Mouse (Mus musculus) left cerebral cortex, adult 2 months (tissue): ENCODE data around the gene Unc13b. TPM values are rescaled to one million over a fixed set of nuclear protein-coding genes. Genes with fewer than 3 reads are reported as not detected.

Experiments
- DNase-seq, 2 experiments: peaks; one replicate each; pipeline ENCODE4 v3.0.0; 2021 to 2022; ENCODE audit warnings: low spot score in 2 of 2, mixed read lengths in 1 of 2; ENCODE audit errors: extremely low spot score in 1 of 2
- H3K27ac ChIP-seq: fragments of 200-600 bp; 2 replicates; pipeline ENCODE4 v1.8.1; 2022
- H3K4me3 ChIP-seq: fragments of 200-600 bp; 2 replicates; pipeline ENCODE4 v1.8.1; 2022
- CTCF ChIP-seq: fragments of 200-600 bp; IDR thresholded peaks from 2 replicates; pipeline ENCODE4 v1.8.1; 2022; ENCODE audit warnings: antibody characterized with exemption, mild to moderate bottlenecking, moderate library complexity
- intact Hi-C: fragments of 180-260 bp; cut with DNase I; formaldehyde crosslinking; loops from one replicate; pipeline ENCODE4 v1.15.1; 2025
- total RNA-seq, 2 experiments: library from RNA; stranded (reverse); gene quantifications; 2 replicates each; pipeline ENCODE4 v1.2.3; 2021

Unc13b gene
- total RNA-seq, 2 experiments from 2014 or later, result 68.1 to 70.9 TPM

GRCm38 (mm10) chr4:43058392-43058752 lies 381 bp upstream of the Unc13b start:
- Histone ChIP-seq H3K4me3 (peak overlapping the region; percentile 72), H3K27ac (no peak overlapping the region)
- no peak for DNase-seq
- no peak for TF ChIP-seq CTCF
- intact Hi-C loops, result no loop called here

GRCm38 (mm10) chr4:43059697-43060096 lies 944 bp downstream of the Unc13b start:
- no peak for DNase-seq
- no peak overlapping the region for H3K27ac ChIP-seq
- TF ChIP-seq CTCF, result no peak
- intact Hi-C loops, result no loop called here
- H3K4me3 ChIP-seq, result peak overlapping the region; percentile 72

GRCm38 (mm10) chr4:43060286-43060685 lies 1.5 kb downstream of the Unc13b start:
- no peak for DNase-seq
- H3K4me3 ChIP-seq, result no peak overlapping the region
- intact Hi-C loops, result no loop called here
- TF ChIP-seq CTCF, result no peak; the same call in none of the 2 replicates
- H3K27ac ChIP-seq, result no peak overlapping the region

- Histone ChIP-seq H3K4me3 (no peak overlapping the region), H3K27ac (no peak overlapping the region)
- no peak for DNase-seq
- TF ChIP-seq CTCF, result no peak
- intact Hi-C loops, result no loop called here
Observed at GRCm38 (mm10) chr4:43065471-43065870, 6.7 kb downstream of the Unc13b start.

GRCm38 (mm10) chr4:43074923-43075322 lies 16.2 kb downstream of the Unc13b start:
- DNase-seq, result no peak
- no peak for TF ChIP-seq CTCF
- intact Hi-C loops, result no loop called here
- Histone ChIP-seq H3K4me3 (no peak overlapping the region), H3K27ac (no peak overlapping the region)

GRCm38 (mm10) chr4:43078071-43078718 lies 19.4 kb downstream of the Unc13b start:
- Histone ChIP-seq H3K27ac (no peak overlapping the region), H3K4me3 (no peak overlapping the region)
- no peak for TF ChIP-seq CTCF
- DNase-seq, result no peak
- intact Hi-C loops, result no loop called here

GRCm38 (mm10) chr4:43082458-43082857 lies 23.7 kb downstream of the Unc13b start:
- no peak for TF ChIP-seq CTCF
- Histone ChIP-seq H3K4me3 (no peak overlapping the region), H3K27ac (no peak overlapping the region)
- intact Hi-C loops, result no loop called here
- no peak for DNase-seq

GRCm38 (mm10) chr4:43089950-43090349 lies 31.2 kb downstream of the Unc13b start:
- no peak overlapping the region for H3K27ac ChIP-seq
- no peak for DNase-seq
- TF ChIP-seq CTCF, result no peak
- no peak overlapping the region for H3K4me3 ChIP-seq
- intact Hi-C loops, result no loop called here

- intact Hi-C loops, result no loop called here
- TF ChIP-seq CTCF, result no peak
- no peak overlapping the region for H3K4me3 ChIP-seq
- no peak for DNase-seq
- no peak overlapping the region for H3K27ac ChIP-seq
Observed at GRCm38 (mm10) chr4:43091183-43091582, 32.4 kb downstream of the Unc13b start.

GRCm38 (mm10) chr4:43113491-43113890 lies 54.7 kb downstream of the Unc13b start:
- no peak for DNase-seq
- no peak for TF ChIP-seq CTCF
- intact Hi-C loops, result no loop called here
- no peak overlapping the region for H3K4me3 ChIP-seq
- H3K27ac ChIP-seq, result no peak overlapping the region

GRCm38 (mm10) chr4:43114512-43114911 lies 55.8 kb downstream of the Unc13b start:
- Histone ChIP-seq H3K4me3 (no peak overlapping the region), H3K27ac (no peak overlapping the region)
- no peak for DNase-seq
- intact Hi-C loops, result loop anchor here (2.0 kb wide), 1 partner anchor 68 kb away; the partner anchor contains the start of gene Fam214b
- no peak for TF ChIP-seq CTCF

- Histone ChIP-seq H3K4me3 (no peak overlapping the region), H3K27ac (no peak overlapping the region)
- peak; percentile 87 for TF ChIP-seq CTCF
- intact Hi-C loops, result loop anchor here (2.0 kb wide), 1 partner anchor 68 kb away; the partner anchor contains the start of gene Fam214b
- peak; percentile 44 to 56 for DNase-seq
Observed at GRCm38 (mm10) chr4:43114946-43115345, 56.2 kb downstream of the Unc13b start.

- Histone ChIP-seq H3K4me3 (no peak overlapping the region), H3K27ac (no peak overlapping the region)
- intact Hi-C loops, result no loop called here
- DNase-seq, result no peak
- TF ChIP-seq CTCF, result no peak
Observed at GRCm38 (mm10) chr4:43116249-43116648, 57.5 kb downstream of the Unc13b start.
